ENCODE assay signal across 10 mouse cellular contexts in the genomic region with DNA sequence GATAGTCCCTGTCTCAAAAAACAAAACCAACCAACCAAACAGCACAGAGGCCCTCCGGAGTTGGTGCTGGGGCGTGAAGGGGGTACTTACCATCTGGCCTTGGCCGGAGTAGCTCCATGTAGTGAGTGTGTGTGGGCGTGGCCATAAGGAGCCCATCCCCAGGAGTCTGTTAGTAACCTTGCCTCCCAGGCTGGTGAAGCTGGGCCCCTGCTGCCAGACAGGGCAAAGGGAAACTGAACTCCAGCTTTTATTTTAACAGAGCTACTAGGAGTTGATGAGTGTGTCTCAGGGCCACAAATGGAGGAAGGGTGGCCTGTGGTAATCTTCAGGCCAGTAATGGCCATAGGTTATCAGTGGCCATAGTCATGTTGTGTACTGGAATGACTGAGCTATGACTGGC. TPM values are rescaled to one million over a fixed set of nuclear protein-coding genes. Genes with fewer than 3 reads are reported as not detected.
A peak's percentile ranks its signal among the peaks of the same experiment; 100 is the strongest.
DNase-seq lines count a peak whose midpoint lies in the region; ATAC-seq and TF ChIP-seq lines count a peak whose summit lies in the region.
"Had no signal": no experiment of that assay in that cellular context is flagged by ENCODE, and none has a peak within 500 bp of the region (broad histone marks: within the 10 kb centered on the region; RNA-seq: fewer than 3 reads in every experiment).

No protein-coding gene starts in this region.

- no peak overlapping the region for H3K9ac ChIP-seq in hindbrain, embryonic 12.5 days
- no peak overlapping the region for H3K9ac ChIP-seq in limb, embryonic 13.5 days
- no peak overlapping the region for H3K9ac ChIP-seq in stomach, embryonic 16.5 days (ENCODE audit: low read length)

- H3K27me3 ChIP-seq in hindbrain, embryonic 10.5 days (ENCODE audit: insufficient read depth, poor library complexity, severe bottlenecking), result peaks cover 4% of the 10 kb centered on the region
- H3K27me3 ChIP-seq in hindbrain, embryonic 12.5 days, result no peaks in the 10 kb centered on the region; the same call in 1 of the 2 replicates
- no peaks in the 10 kb centered on the region for H3K27me3 ChIP-seq in spleen, adult 2 months (ENCODE audit: control insufficient read depth, insufficient read depth, low read length)
- peaks cover 3% of the 10 kb centered on the region for H3K27me3 ChIP-seq in limb, embryonic 13.5 days
- H3K27me3 ChIP-seq in stomach, embryonic 16.5 days (ENCODE audit: control insufficient read depth, insufficient read depth, low read length), result no peaks in the 10 kb centered on the region

- no peak overlapping the region for H3K4me2 ChIP-seq in hindbrain, embryonic 12.5 days (replicated peaks)
- H3K4me2 ChIP-seq in limb, embryonic 13.5 days (replicated peaks), result no peak overlapping the region
- H3K4me2 ChIP-seq in stomach, embryonic 16.5 days (ENCODE audit: low read depth, low read length), result no peak overlapping the region

- WGBS in hindbrain, embryonic 10.5 days, result 52% methylated on average over 4 of the region's 4 CpGs
- 48% methylated on average over 4 of the region's 4 CpGs for WGBS in hindbrain, embryonic 12.5 days
- 84% methylated on average over 4 of the region's 4 CpGs for WGBS in spleen, adult 2 months
- WGBS in limb, embryonic 13.5 days, result 37% methylated on average over 4 of the region's 4 CpGs
- 38% methylated on average over 4 of the region's 4 CpGs for WGBS in stomach, embryonic 16.5 days

- no peak for TF ChIP-seq POLR2A in spleen, adult 2 months (IDR thresholded peaks at IDR 0.05; ENCODE audit: low read depth, low read length)

- H3K36me3 ChIP-seq in hindbrain, embryonic 10.5 days, result no peaks in the 10 kb centered on the region
- H3K36me3 ChIP-seq in hindbrain, embryonic 12.5 days, result no peaks in the 10 kb centered on the region
- H3K36me3 ChIP-seq in spleen, adult 2 months (ENCODE audit: control insufficient read depth, insufficient read depth, low read length), result peaks cover 25% of the 10 kb centered on the region
- no peaks in the 10 kb centered on the region for H3K36me3 ChIP-seq in limb, embryonic 13.5 days
- no peaks in the 10 kb centered on the region for H3K36me3 ChIP-seq in stomach, embryonic 16.5 days (ENCODE audit: control insufficient read depth, insufficient read depth, low read length)

- DNase-seq in hindbrain, embryonic 10.5 days (ENCODE audit: low spot score), result no peak
- DNase-seq in spleen, adult 2 months (ENCODE audit: low read depth in 1 of 2, low spot score in 2 of 2), result no peak
- DNase-seq in spleen, adult 12 weeks (ENCODE audit: low spot score), result no peak
- no peak for DNase-seq in thymus, postnatal 25 days

- H3K4me1 ChIP-seq in hindbrain, embryonic 10.5 days (replicated peaks), result peaks cover 45% of the 10 kb centered on the region
- H3K4me1 ChIP-seq in hindbrain, embryonic 12.5 days, result peaks cover 22% of the 10 kb centered on the region
- peaks cover 3% of the 10 kb centered on the region; the same call in 1 of the 2 replicates for H3K4me1 ChIP-seq in spleen, adult 2 months (ENCODE audit: control insufficient read depth, insufficient read depth, insufficient read length)
- peaks cover 46% of the 10 kb centered on the region for H3K4me1 ChIP-seq in limb, embryonic 13.5 days
- peaks cover 26% of the 10 kb centered on the region for H3K4me1 ChIP-seq in stomach, embryonic 16.5 days (ENCODE audit: control insufficient read depth, insufficient read depth, low read length)

- TF ChIP-seq CTCF in spleen, adult 2 months (IDR thresholded peaks at IDR 0.05; ENCODE audit: extremely low read depth, insufficient read depth, insufficient read length, insufficient replicate concordance), result no peak

- no peak overlapping the region for H3K4me3 ChIP-seq in hindbrain, embryonic 10.5 days
- H3K4me3 ChIP-seq in hindbrain, embryonic 12.5 days, result no peak overlapping the region
- no peak overlapping the region for H3K4me3 ChIP-seq in spleen, adult 2 months (ENCODE audit: extremely low read depth, insufficient read depth, insufficient read length)
- H3K4me3 ChIP-seq in limb, embryonic 13.5 days, result no peak overlapping the region
- no peak overlapping the region for H3K4me3 ChIP-seq in stomach, embryonic 16.5 days (replicated peaks; ENCODE audit: low read length)

- no peak for ATAC-seq in hindbrain, embryonic 12.5 days (ENCODE audit: low FRiP score)
- ATAC-seq in limb, embryonic 13.5 days (ENCODE audit: low FRiP score, low read depth), result no peak
- no peak for ATAC-seq in stomach, embryonic 16.5 days (ENCODE audit: insufficient read depth, low FRiP score)
- ATAC-seq in erythroid progenitor cell, adult 5-6 weeks (replicated peaks; ENCODE audit: low FRiP score, poor library complexity, severe bottlenecking), result no peak

- no peaks in the 10 kb centered on the region for H3K9me3 ChIP-seq in hindbrain, embryonic 10.5 days
- no peaks in the 10 kb centered on the region for H3K9me3 ChIP-seq in hindbrain, embryonic 12.5 days (replicated peaks)
- H3K9me3 ChIP-seq in limb, embryonic 13.5 days, result no peaks in the 10 kb centered on the region
- H3K9me3 ChIP-seq in stomach, embryonic 16.5 days (replicated peaks; ENCODE audit: control insufficient read depth, low read length), result no peaks in the 10 kb centered on the region

- H3K27ac ChIP-seq in hindbrain, embryonic 10.5 days, result peak overlapping the region; percentile 13
- H3K27ac ChIP-seq in hindbrain, embryonic 12.5 days, result no peak overlapping the region
- H3K27ac ChIP-seq in spleen, adult 2 months (ENCODE audit: insufficient read depth, low read length), result 0 out of 2 replicates have a peak overlapping the region, but pooled peaks have one; percentile 39
- H3K27ac ChIP-seq in limb, embryonic 13.5 days, result peak overlapping the region; percentile 35; the same call in 1 of the 2 replicates
- peak overlapping the region; percentile 58 for H3K27ac ChIP-seq in stomach, embryonic 16.5 days (ENCODE audit: low read length)

RNA-seq across cellular contexts. Expression of a gene that starts 6.3 kb away (rescaled TPM):
- polyA plus RNA-seq in hindbrain, embryonic 10.5 days (2016; fragmentation: Nextera tagmentation; extraction: Ambion mirVana), result 1.3 and 1.7 TPM in 2 replicates
- 1.6 and 2.0 TPM in 2 replicates for polyA plus RNA-seq in hindbrain, embryonic 12.5 days (2016; fragmentation: Nextera tagmentation; extraction: Ambion mirVana)
- 0.28 TPM in 1 of 2 replicates, not detected in the other for polyA plus RNA-seq in spleen, adult 2 months (2012; rRNA removed)
- polyA plus RNA-seq in limb, embryonic 13.5 days (2015; fragmentation: Nextera tagmentation; extraction: Ambion mirVana), result 0.51 TPM in 1 of 2 replicates, not detected in the other
- polyA plus RNA-seq in stomach, embryonic 16.5 days (2015; fragmentation: Nextera tagmentation; extraction: Ambion mirVana), result 0.20 and 0.28 TPM in 2 replicates
- not detected in 2 replicates for total RNA-seq in erythroid progenitor cell, adult 5-6 weeks (2015; ENCODE audit: low replicate concordance)
- not detected in 2 replicates for total RNA-seq in erythroid progenitor cell, adult 5-6 weeks (2017; ENCODE audit: low replicate concordance)
- total RNA-seq: adrenal gland, postnatal 25 days; gastrocnemius, postnatal 4 days had no signal

RNA-seq across cellular contexts. Expression of a gene that starts 13.6 kb away (rescaled TPM):
- 27.6 and 39.1 TPM in 2 replicates for polyA plus RNA-seq in hindbrain, embryonic 10.5 days (2016; fragmentation: Nextera tagmentation; extraction: Ambion mirVana)
- 33.5 and 34.8 TPM in 2 replicates for polyA plus RNA-seq in hindbrain, embryonic 12.5 days (2016; fragmentation: Nextera tagmentation; extraction: Ambion mirVana)
- 136 and 175 TPM in 2 replicates for polyA plus RNA-seq in spleen, adult 2 months (2012; rRNA removed)
- polyA plus RNA-seq in limb, embryonic 13.5 days (2015; fragmentation: Nextera tagmentation; extraction: Ambion mirVana), result 21.2 and 22.9 TPM in 2 replicates
- polyA plus RNA-seq in stomach, embryonic 16.5 days (2015; fragmentation: Nextera tagmentation; extraction: Ambion mirVana), result 26.8 and 27.4 TPM in 2 replicates
- 8.6 and 10.5 TPM in 2 replicates for total RNA-seq in erythroid progenitor cell, adult 5-6 weeks (2015; ENCODE audit: low replicate concordance)
- total RNA-seq in erythroid progenitor cell, adult 5-6 weeks (2017; ENCODE audit: low replicate concordance), result 1.5 and 3.3 TPM in 2 replicates

RNA-seq across cellular contexts. Expression of a gene that starts 21.6 kb away (rescaled TPM):
- 121 and 125 TPM in 2 replicates for polyA plus RNA-seq in hindbrain, embryonic 10.5 days (2016; fragmentation: Nextera tagmentation; extraction: Ambion mirVana)
- polyA plus RNA-seq in hindbrain, embryonic 12.5 days (2016; fragmentation: Nextera tagmentation; extraction: Ambion mirVana), result 99.0 and 101 TPM in 2 replicates
- polyA plus RNA-seq in spleen, adult 2 months (2012; rRNA removed), result 125 and 154 TPM in 2 replicates
- polyA plus RNA-seq in limb, embryonic 13.5 days (2015; fragmentation: Nextera tagmentation; extraction: Ambion mirVana), result 106 and 112 TPM in 2 replicates
- 71.9 and 82.7 TPM in 2 replicates for polyA plus RNA-seq in stomach, embryonic 16.5 days (2015; fragmentation: Nextera tagmentation; extraction: Ambion mirVana)
- 17.2 and 33.9 TPM in 2 replicates for total RNA-seq in erythroid progenitor cell, adult 5-6 weeks (2015; ENCODE audit: low replicate concordance)
- 26.2 and 29.3 TPM in 2 replicates for total RNA-seq in erythroid progenitor cell, adult 5-6 weeks (2017; ENCODE audit: low replicate concordance)

RNA-seq across cellular contexts. Expression of a gene that starts 22.6 kb away (rescaled TPM):
- 56.9 and 61.6 TPM in 2 replicates for polyA plus RNA-seq in hindbrain, embryonic 10.5 days (2016; fragmentation: Nextera tagmentation; extraction: Ambion mirVana)
- polyA plus RNA-seq in hindbrain, embryonic 12.5 days (2016; fragmentation: Nextera tagmentation; extraction: Ambion mirVana), result 52.1 and 55.9 TPM in 2 replicates
- 46.5 and 81.1 TPM in 2 replicates for polyA plus RNA-seq in spleen, adult 2 months (2012; rRNA removed)
- 72.7 and 74.5 TPM in 2 replicates for polyA plus RNA-seq in limb, embryonic 13.5 days (2015; fragmentation: Nextera tagmentation; extraction: Ambion mirVana)
- 59.2 and 67.0 TPM in 2 replicates for polyA plus RNA-seq in stomach, embryonic 16.5 days (2015; fragmentation: Nextera tagmentation; extraction: Ambion mirVana)
- 2.9 and 4.2 TPM in 2 replicates for total RNA-seq in erythroid progenitor cell, adult 5-6 weeks (2015; ENCODE audit: low replicate concordance)
- total RNA-seq in erythroid progenitor cell, adult 5-6 weeks (2017; ENCODE audit: low replicate concordance), result 0.91 and 4.5 TPM in 2 replicates

RNA-seq across cellular contexts. Expression of a gene that starts 30.5 kb away (rescaled TPM):
- polyA plus RNA-seq in hindbrain, embryonic 10.5 days (2016; fragmentation: Nextera tagmentation; extraction: Ambion mirVana), result 25.9 and 29.5 TPM in 2 replicates
- 19.5 and 20.1 TPM in 2 replicates for polyA plus RNA-seq in hindbrain, embryonic 12.5 days (2016; fragmentation: Nextera tagmentation; extraction: Ambion mirVana)
- polyA plus RNA-seq in spleen, adult 2 months (2012; rRNA removed), result 34.5 and 49.5 TPM in 2 replicates
- polyA plus RNA-seq in limb, embryonic 13.5 days (2015; fragmentation: Nextera tagmentation; extraction: Ambion mirVana), result 34.3 and 35.4 TPM in 2 replicates
- polyA plus RNA-seq in stomach, embryonic 16.5 days (2015; fragmentation: Nextera tagmentation; extraction: Ambion mirVana), result 28.3 and 30.6 TPM in 2 replicates
- total RNA-seq in erythroid progenitor cell, adult 5-6 weeks (2015; ENCODE audit: low replicate concordance), result not detected in 2 replicates
- total RNA-seq in erythroid progenitor cell, adult 5-6 weeks (2017; ENCODE audit: low replicate concordance), result 1.5 and 3.7 TPM in 2 replicates
